ENCODE assay signal across 29 mouse cellular contexts in genomic region chr8:74153914-74154540, GRCm38 (mm10).
DNase-seq lines count a peak whose midpoint lies in the region; ATAC-seq and TF ChIP-seq lines count a peak whose summit lies in the region.
"Had no signal": no experiment of that assay in that cellular context is flagged by ENCODE, and none has a peak within 500 bp of the region (broad histone marks: within the 10 kb centered on the region; RNA-seq: fewer than 3 reads in every experiment).

No protein-coding gene starts in this region.

- H3K27ac ChIP-seq in forebrain, embryonic 16.5 days (ENCODE audit: low read length) = no peak overlapping the region
- no peak overlapping the region for H3K27ac ChIP-seq in forebrain, embryonic 12.5 days
- H3K27ac ChIP-seq in midbrain, embryonic 13.5 days = no peak overlapping the region
- no peak overlapping the region for H3K27ac ChIP-seq in midbrain, embryonic 11.5 days (ENCODE audit: low read depth, low read length)
- no peak overlapping the region for H3K27ac ChIP-seq in midbrain, postnatal 0 days (ENCODE audit: low read depth, low read length)
- H3K27ac ChIP-seq in liver, postnatal 0 days (ENCODE audit: low read depth) = no peak overlapping the region
- H3K27ac ChIP-seq: hindbrain, embryonic 15.5 days; liver, embryonic 12.5 days; stomach, postnatal 0 days had no signal

- TF ChIP-seq CTCF in brain, embryonic 14.5 days (IDR thresholded peaks at IDR 0.05; ENCODE audit: borderline replicate concordance, extremely low read depth, insufficient read depth, insufficient read length) = no peak
- TF ChIP-seq CTCF in midbrain, postnatal 0 days (IDR thresholded peaks at IDR 0.05) = no peak
- TF ChIP-seq CTCF in liver, postnatal 0 days (IDR thresholded peaks at IDR 0.05; ENCODE audit: low read depth) = no peak

- peak; percentile 31; the same call in 1 of the 2 replicates for ATAC-seq in forebrain, embryonic 16.5 days
- no peak for ATAC-seq in forebrain, embryonic 12.5 days (ENCODE audit: low FRiP score)
- ATAC-seq in midbrain, embryonic 13.5 days = 0 out of 2 replicates have a peak, but pooled peaks have one; percentile 55
- ATAC-seq in midbrain, embryonic 11.5 days (ENCODE audit: low FRiP score) = no peak
- ATAC-seq in midbrain, postnatal 0 days (ENCODE audit: low FRiP score) = peak; percentile 66
- ATAC-seq in liver, postnatal 0 days = no peak
- ATAC-seq: intestine, embryonic 16.5 days; liver, embryonic 12.5 days; lung, postnatal 0 days; Patski had no signal

- H3K4me3 ChIP-seq in forebrain, embryonic 16.5 days (replicated peaks; ENCODE audit: low read length) = no peak overlapping the region
- no peak overlapping the region for H3K4me3 ChIP-seq in forebrain, embryonic 12.5 days (replicated peaks)
- no peak overlapping the region for H3K4me3 ChIP-seq in midbrain, embryonic 13.5 days (replicated peaks)
- H3K4me3 ChIP-seq in midbrain, embryonic 11.5 days (ENCODE audit: low read depth, low read length) = no peak overlapping the region
- no peak overlapping the region for H3K4me3 ChIP-seq in midbrain, postnatal 0 days (ENCODE audit: low read depth, low read length)
- H3K4me3 ChIP-seq in liver, postnatal 0 days (ENCODE audit: low read depth, low read length) = no peak overlapping the region
- H3K4me3 ChIP-seq: erythroblast, embryonic 14.5 days; hindbrain, embryonic 15.5 days; liver, embryonic 12.5 days; megakaryocyte, embryonic 14.5 days had no signal

- H3K9ac ChIP-seq in forebrain, embryonic 16.5 days (replicated peaks; ENCODE audit: low read depth, low read length) = no peak overlapping the region
- H3K9ac ChIP-seq in forebrain, embryonic 12.5 days = no peak overlapping the region
- H3K9ac ChIP-seq in midbrain, embryonic 13.5 days (replicated peaks) = no peak overlapping the region
- H3K9ac ChIP-seq in midbrain, embryonic 11.5 days (ENCODE audit: low read length) = no peak overlapping the region
- H3K9ac ChIP-seq in midbrain, postnatal 0 days (replicated peaks; ENCODE audit: low read length, poor library complexity, severe bottlenecking) = no peak overlapping the region
- no peak overlapping the region for H3K9ac ChIP-seq in liver, postnatal 0 days (replicated peaks)
- H3K9ac ChIP-seq: hindbrain, embryonic 15.5 days; liver, embryonic 12.5 days had no signal

- 84% methylated on average over 3 of the region's 3 CpGs for WGBS in forebrain, embryonic 16.5 days
- WGBS in forebrain, embryonic 12.5 days = 85% methylated on average over 3 of the region's 3 CpGs
- WGBS in midbrain, embryonic 13.5 days = 75% methylated on average over 3 of the region's 3 CpGs
- WGBS in midbrain, embryonic 11.5 days = 86% methylated on average over 3 of the region's 3 CpGs
- 51% methylated on average over 3 of the region's 3 CpGs for whole genome bisulfite sequencing in midbrain, postnatal 0 days
- WGBS in liver, postnatal 0 days (ENCODE audit: insufficient replicate concordance) = 76% methylated on average over 3 of the region's 3 CpGs

- no peak for TF ChIP-seq POLR2A in brain, embryonic 14.5 days (IDR thresholded peaks at IDR 0.05; ENCODE audit: borderline replicate concordance, extremely low read depth, insufficient read depth, insufficient read length, poor library complexity, severe bottlenecking)

- no peak for TF ChIP-seq EP300 in liver, postnatal 0 days (IDR thresholded peaks at IDR 0.05; ENCODE audit: low read depth)

- no peak overlapping the region for H3K4me2 ChIP-seq in forebrain, embryonic 16.5 days (ENCODE audit: low read length)
- H3K4me2 ChIP-seq in forebrain, embryonic 12.5 days = no peak overlapping the region
- H3K4me2 ChIP-seq in midbrain, embryonic 13.5 days (replicated peaks) = no peak overlapping the region
- no peak overlapping the region for H3K4me2 ChIP-seq in midbrain, embryonic 11.5 days
- H3K4me2 ChIP-seq in midbrain, postnatal 0 days (ENCODE audit: low read depth, low read length, poor library complexity, severe bottlenecking) = no peak overlapping the region
- no peak overlapping the region for H3K4me2 ChIP-seq in liver, postnatal 0 days (ENCODE audit: low read depth, low read length)
- H3K4me2 ChIP-seq: hindbrain, embryonic 15.5 days; liver, embryonic 12.5 days had no signal

- H3K36me3 ChIP-seq in forebrain, embryonic 16.5 days (ENCODE audit: control insufficient read depth, insufficient read depth) = no peaks in the 10 kb centered on the region
- no peaks in the 10 kb centered on the region for H3K36me3 ChIP-seq in forebrain, embryonic 12.5 days (replicated peaks)
- H3K36me3 ChIP-seq in midbrain, embryonic 13.5 days = no peaks in the 10 kb centered on the region
- no peaks in the 10 kb centered on the region for H3K36me3 ChIP-seq in midbrain, embryonic 11.5 days (ENCODE audit: control insufficient read depth, insufficient read depth, low read length)
- H3K36me3 ChIP-seq in midbrain, postnatal 0 days (ENCODE audit: insufficient read depth, low read length) = no peaks in the 10 kb centered on the region
- H3K36me3 ChIP-seq in liver, postnatal 0 days (replicated peaks; ENCODE audit: insufficient read depth, low read length) = no peaks in the 10 kb centered on the region
- H3K36me3 ChIP-seq: hindbrain, embryonic 15.5 days; liver, embryonic 12.5 days had no signal

- H3K27me3 ChIP-seq in forebrain, embryonic 16.5 days (replicated peaks; ENCODE audit: control insufficient read depth, insufficient read depth, low read length) = no peaks in the 10 kb centered on the region
- no peaks in the 10 kb centered on the region for H3K27me3 ChIP-seq in forebrain, embryonic 12.5 days
- no peaks in the 10 kb centered on the region for H3K27me3 ChIP-seq in midbrain, embryonic 13.5 days
- H3K27me3 ChIP-seq in midbrain, embryonic 11.5 days (ENCODE audit: control insufficient read depth, insufficient read depth, low read length) = no peaks in the 10 kb centered on the region
- H3K27me3 ChIP-seq in midbrain, postnatal 0 days (ENCODE audit: insufficient read depth, low read length) = no peaks in the 10 kb centered on the region
- no peaks in the 10 kb centered on the region for H3K27me3 ChIP-seq in liver, postnatal 0 days (ENCODE audit: insufficient read depth, low read length)
- H3K27me3 ChIP-seq: hindbrain, embryonic 15.5 days; liver, embryonic 12.5 days; megakaryocyte, embryonic 14.5 days; Patski had no signal

- H3K4me1 ChIP-seq in forebrain, embryonic 16.5 days (replicated peaks; ENCODE audit: control insufficient read depth, insufficient read depth, low read length) = no peaks in the 10 kb centered on the region
- no peaks in the 10 kb centered on the region for H3K4me1 ChIP-seq in forebrain, embryonic 12.5 days
- no peaks in the 10 kb centered on the region for H3K4me1 ChIP-seq in midbrain, embryonic 13.5 days (replicated peaks)
- H3K4me1 ChIP-seq in midbrain, embryonic 11.5 days (ENCODE audit: control insufficient read depth, insufficient read depth, low read length) = no peaks in the 10 kb centered on the region
- no peaks in the 10 kb centered on the region for H3K4me1 ChIP-seq in midbrain, postnatal 0 days (ENCODE audit: insufficient read depth, low read length)
- H3K4me1 ChIP-seq in liver, postnatal 0 days (ENCODE audit: insufficient read depth) = no peaks in the 10 kb centered on the region
- H3K4me1 ChIP-seq: hindbrain, embryonic 15.5 days; liver, embryonic 12.5 days; megakaryocyte, embryonic 14.5 days had no signal

- H3K9me3 ChIP-seq in forebrain, embryonic 16.5 days (ENCODE audit: control insufficient read depth, low read length) = no peaks in the 10 kb centered on the region
- no peaks in the 10 kb centered on the region for H3K9me3 ChIP-seq in forebrain, embryonic 12.5 days
- H3K9me3 ChIP-seq in midbrain, embryonic 13.5 days = no peaks in the 10 kb centered on the region
- H3K9me3 ChIP-seq in midbrain, embryonic 11.5 days (ENCODE audit: control insufficient read depth, low read length) = no peaks in the 10 kb centered on the region
- H3K9me3 ChIP-seq in midbrain, postnatal 0 days (ENCODE audit: low read length) = no peaks in the 10 kb centered on the region
- no peaks in the 10 kb centered on the region for H3K9me3 ChIP-seq in liver, postnatal 0 days (ENCODE audit: low read length)
- H3K9me3 ChIP-seq: hindbrain, embryonic 15.5 days; liver, embryonic 12.5 days had no signal

- no peak for DNase-seq in midbrain, embryonic 11.5 days (ENCODE audit: low spot score, missing footprints)
- peak; percentile 45 for DNase-seq in brain, embryonic 14.5 days (ENCODE audit: low read depth)
- DNase-seq in midbrain, postnatal 0 days (ENCODE audit: low spot score) = no peak
- no peak for DNase-seq in liver, postnatal 0 days
- DNase-seq: adrenal gland, postnatal 10 days; cerebellum, adult 2 months; cerebellum, postnatal 14 days; gastrocnemius, postnatal 14 days; heart, postnatal 14 days; kidney, adult 9 months; kidney, postnatal 10 days; layer of hippocampus, postnatal 36 days; left cerebral cortex, postnatal 4 days; lung, adult 18-20 months; lung, postnatal 4 days; right cerebral cortex, postnatal 4 days; thymus, adult 2 months; thymus, postnatal 36 days had no signal

Comparison
In these comparisons a context has a peak if more than half of its experiments do, and no peak if none do; other contexts are left out.
1. ATAC-seq: peak in forebrain, embryonic 16.5 days (single experiment), midbrain, embryonic 13.5 days (single experiment) and midbrain, postnatal 0 days (single experiment); none in forebrain, embryonic 12.5 days (single experiment), midbrain, embryonic 11.5 days (single experiment) and liver, postnatal 0 days (single experiment).